Mouse (Mus musculus) lung, postnatal 0 days (tissue): Measurements from ENCODE around the gene Cplx2.

Source experiments
- CTCF ChIP-seq: IDR thresholded peaks from 2 replicates; pipeline ENCODE4 v1.5.1; 2016; ENCODE audit warnings: antibody characterized with exemption, mild to moderate bottlenecking
- EP300 ChIP-seq: IDR thresholded peaks from 2 replicates; pipeline ENCODE4 v1.6.1; 2016; ENCODE audit warnings: antibody characterized with exemption, mild to moderate bottlenecking, control low read depth

DNA sequence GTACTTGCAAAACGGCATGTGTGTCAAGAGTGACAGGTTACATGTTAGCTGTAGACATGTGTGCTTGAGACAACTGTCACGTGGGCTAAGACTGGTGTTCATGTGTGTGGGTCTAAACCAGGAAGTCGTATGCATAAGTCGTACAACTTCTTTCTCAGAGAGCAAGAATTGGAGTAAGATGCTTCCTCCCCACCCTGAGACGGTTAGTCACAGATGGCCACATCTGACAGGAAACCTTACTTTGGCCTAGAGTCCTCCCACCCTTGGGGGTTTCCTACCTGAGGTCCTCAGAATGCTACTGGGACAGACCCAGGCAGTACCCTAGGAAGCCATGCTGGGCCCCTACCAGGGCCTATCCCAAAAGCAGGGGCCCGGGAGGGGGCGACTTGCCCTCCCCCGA is 10.2 kb downstream of the Cplx2 start:
- TF ChIP-seq CTCF (no peak), EP300 (no peak)
